Mouse (Mus musculus): ENCODE measurements around the gene Nxt1.
A peak's percentile ranks its signal among the peaks of the same experiment; 100 is the strongest.

DNA sequence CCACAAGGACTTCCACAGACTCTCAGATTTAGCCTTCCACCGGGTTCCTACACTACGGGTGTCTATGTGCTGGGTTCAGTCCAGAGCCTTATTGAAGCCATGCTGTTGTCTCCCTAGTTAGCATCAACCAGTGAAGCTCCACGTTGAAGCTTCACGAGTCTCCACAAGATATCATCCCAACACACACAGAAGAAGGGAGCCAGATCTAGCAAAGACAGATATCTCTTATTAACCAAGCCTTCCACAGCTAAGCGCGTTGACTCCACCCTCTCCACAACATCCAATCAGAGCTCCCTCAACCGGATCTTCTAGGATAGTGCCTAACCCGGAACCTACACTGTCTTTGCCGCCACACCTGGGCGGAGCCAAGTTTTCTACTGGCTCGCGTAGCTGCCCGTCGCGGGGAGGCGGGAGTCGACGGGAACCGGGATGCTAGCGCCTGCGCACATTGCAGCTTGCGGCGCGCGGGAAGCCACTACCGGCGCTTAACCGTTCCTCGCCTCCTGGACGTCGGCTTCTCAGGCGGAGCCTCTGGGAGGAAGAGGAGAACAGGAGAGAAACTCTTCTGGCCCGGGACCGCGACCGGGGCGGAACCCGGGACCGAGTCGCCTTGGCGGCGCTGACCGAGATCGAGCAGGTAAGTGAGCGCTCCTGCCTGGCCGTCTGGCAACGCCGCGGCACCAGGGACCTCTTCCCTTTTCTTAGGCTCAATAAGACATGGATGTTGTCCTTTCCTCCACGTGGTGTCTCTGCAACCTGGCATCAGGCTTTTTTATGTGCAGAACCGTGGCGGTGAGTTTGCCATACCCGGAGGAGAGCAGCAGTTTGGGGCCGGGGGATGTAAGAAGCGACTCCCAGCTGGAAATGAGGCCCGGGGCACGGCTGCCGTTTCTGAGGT is at the start of gene Nxt1:
- TF ChIP-seq CTCF (IDR thresholded peaks at IDR 0.05): no peak
- TF ChIP-seq POLR2A (IDR thresholded peaks at IDR 0.05; ENCODE audit: insufficient read depth, low read depth, low read length): peak; percentile 80
